Mouse (Mus musculus): ENCODE measurements at regions not wholly inside any gene's neighbourhood (a gene's known extent, or its start where the extent isn't known, plus 50 kb on each side); places are given as distances from the start of the nearest gene placed in this dataset.

- DNase-seq (ENCODE audit: low spot score) (no peak), ATAC-seq (replicated peaks; ENCODE audit: low FRiP score) (no peak)
- Histone ChIP-seq H3K27ac (ENCODE audit: low read depth, low read length) (no peak overlapping the region), H3K4me2 (no peak overlapping the region), H3K9me3 (ENCODE audit: control insufficient read depth, low read length) (no peaks in the 10 kb centered on the region), H3K9ac (ENCODE audit: low read depth, low read length) (no peak overlapping the region), H3K4me1 (replicated peaks; ENCODE audit: control insufficient read depth, insufficient read depth, low read length) (no peaks in the 10 kb centered on the region), H3K27me3 (replicated peaks; ENCODE audit: control insufficient read depth, insufficient read depth, low read length) (no peaks in the 10 kb centered on the region), H3K4me3 (ENCODE audit: low read depth, low read length) (no peak overlapping the region), H3K36me3 (ENCODE audit: control insufficient read depth, insufficient read depth, low read length) (no peaks in the 10 kb centered on the region)
- WGBS, result 41% methylated on average over 3 of the region's 3 CpGs
Measured at GRCm38 (mm10) chr2:148123780-148124179, 77.0 kb upstream of the Foxa2 start.

DNA sequence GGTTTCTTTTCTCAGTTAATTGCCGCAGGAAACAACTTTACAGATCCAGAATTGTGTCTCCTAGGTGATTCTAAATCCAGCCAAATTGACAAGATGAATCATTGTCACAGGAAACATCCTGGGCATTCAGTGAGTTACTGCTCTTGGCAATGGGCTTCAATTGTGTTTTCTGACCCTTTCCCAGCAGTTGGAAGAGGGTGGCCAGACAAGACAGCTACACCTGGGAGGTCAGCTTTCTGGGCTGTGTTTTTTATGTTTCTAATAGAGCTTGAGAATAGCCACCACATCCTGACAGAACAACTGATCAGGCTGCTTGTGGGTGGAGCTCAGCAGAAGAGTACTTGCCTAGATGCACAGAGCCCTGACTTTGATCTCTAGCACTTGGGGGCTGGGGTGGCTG is 87.0 kb upstream of the Foxa2 start:
- no peak for DNase-seq (ENCODE audit: low spot score)
- no peaks in the 10 kb centered on the region for H3K27me3 ChIP-seq (replicated peaks; ENCODE audit: control insufficient read depth, insufficient read depth, low read length)
- no peak for ATAC-seq (replicated peaks; ENCODE audit: low FRiP score)

GRCm38 (mm10) chr2:148141936-148142335 is 95.2 kb upstream of the Foxa2 start:
- Histone ChIP-seq H3K9me3 (ENCODE audit: control insufficient read depth, low read length) (no peaks in the 10 kb centered on the region), H3K4me2 (no peak overlapping the region), H3K27me3 (replicated peaks; ENCODE audit: control insufficient read depth, insufficient read depth, low read length) (no peaks in the 10 kb centered on the region), H3K9ac (ENCODE audit: low read depth, low read length) (no peak overlapping the region), H3K27ac (ENCODE audit: low read depth, low read length) (no peak overlapping the region), H3K36me3 (ENCODE audit: control insufficient read depth, insufficient read depth, low read length) (no peaks in the 10 kb centered on the region), H3K4me1 (replicated peaks; ENCODE audit: control insufficient read depth, insufficient read depth, low read length) (no peaks in the 10 kb centered on the region), H3K4me3 (ENCODE audit: low read depth, low read length) (no peak overlapping the region)
- ATAC-seq (replicated peaks; ENCODE audit: low FRiP score) (0 out of 2 replicates have a peak, but pooled peaks have one; percentile 34), DNase-seq (ENCODE audit: low spot score) (no peak)
- WGBS, result 49% methylated on average over 4 of the region's 4 CpGs

More for the DNA sequence above, 87.0 kb upstream of the Foxa2 start:
- Histone ChIP-seq H3K4me2 (no peak overlapping the region), H3K9ac (ENCODE audit: low read depth, low read length) (no peak overlapping the region), H3K36me3 (ENCODE audit: control insufficient read depth, insufficient read depth, low read length) (no peaks in the 10 kb centered on the region), H3K4me1 (replicated peaks; ENCODE audit: control insufficient read depth, insufficient read depth, low read length) (no peaks in the 10 kb centered on the region), H3K9me3 (ENCODE audit: control insufficient read depth, low read length) (no peaks in the 10 kb centered on the region), H3K4me3 (ENCODE audit: low read depth, low read length) (no peak overlapping the region), H3K27ac (ENCODE audit: low read depth, low read length) (no peak overlapping the region)
- 95% methylated on average over 1 of the region's 1 CpGs for WGBS

DNA sequence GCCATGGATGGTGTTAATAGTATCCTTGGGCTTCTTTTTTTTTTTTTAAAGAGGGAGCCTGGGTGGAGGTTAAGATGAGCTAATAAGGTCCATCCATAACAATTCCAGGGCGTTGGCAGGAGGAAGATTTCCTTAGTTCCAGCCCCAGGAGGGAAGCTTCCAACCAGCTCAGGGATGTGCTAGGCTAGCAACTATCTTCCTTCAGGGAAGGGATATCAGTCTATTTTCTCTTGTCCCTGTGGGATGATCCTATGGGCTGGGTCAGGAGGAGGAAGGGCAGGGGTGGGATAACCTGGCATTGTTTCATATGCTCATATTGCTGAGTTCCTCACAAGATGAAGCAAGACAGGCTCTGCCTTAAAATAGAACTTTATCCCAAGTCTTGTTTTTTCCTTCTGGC is 98.0 kb upstream of the Foxa2 start:
- WGBS, result 36% methylated on average over 1 of the region's 1 CpGs
- no peak for ATAC-seq (replicated peaks; ENCODE audit: low FRiP score)
- H3K4me1 ChIP-seq (replicated peaks; ENCODE audit: control insufficient read depth, insufficient read depth, low read length), result no peaks in the 10 kb centered on the region
- no peaks in the 10 kb centered on the region for H3K36me3 ChIP-seq (ENCODE audit: control insufficient read depth, insufficient read depth, low read length)
- no peak overlapping the region for H3K4me3 ChIP-seq (ENCODE audit: low read depth, low read length)
- no peak for DNase-seq (ENCODE audit: low spot score)
- no peak overlapping the region for H3K9ac ChIP-seq (ENCODE audit: low read depth, low read length)
- H3K4me2 ChIP-seq, result no peak overlapping the region
- H3K9me3 ChIP-seq (ENCODE audit: control insufficient read depth, low read length), result no peaks in the 10 kb centered on the region
- H3K27me3 ChIP-seq (replicated peaks; ENCODE audit: control insufficient read depth, insufficient read depth, low read length), result no peaks in the 10 kb centered on the region
- no peak overlapping the region for H3K27ac ChIP-seq (ENCODE audit: low read depth, low read length)

GRCm38 (mm10) chr2:148148272-148148671 is 101.5 kb upstream of the Foxa2 start:
- H3K27me3 ChIP-seq (replicated peaks; ENCODE audit: control insufficient read depth, insufficient read depth, low read length), result no peaks in the 10 kb centered on the region
- no peaks in the 10 kb centered on the region for H3K9me3 ChIP-seq (ENCODE audit: control insufficient read depth, low read length)
- no peaks in the 10 kb centered on the region for H3K4me1 ChIP-seq (replicated peaks; ENCODE audit: control insufficient read depth, insufficient read depth, low read length)
- no peaks in the 10 kb centered on the region for H3K36me3 ChIP-seq (ENCODE audit: control insufficient read depth, insufficient read depth, low read length)
- H3K9ac ChIP-seq (ENCODE audit: low read depth, low read length), result no peak overlapping the region
- no peak overlapping the region for H3K4me2 ChIP-seq
- no peak for ATAC-seq (replicated peaks; ENCODE audit: low FRiP score)
- H3K4me3 ChIP-seq (ENCODE audit: low read depth, low read length), result no peak overlapping the region
- DNase-seq (ENCODE audit: low spot score), result no peak
- no peak overlapping the region for H3K27ac ChIP-seq (ENCODE audit: low read depth, low read length)

DNA sequence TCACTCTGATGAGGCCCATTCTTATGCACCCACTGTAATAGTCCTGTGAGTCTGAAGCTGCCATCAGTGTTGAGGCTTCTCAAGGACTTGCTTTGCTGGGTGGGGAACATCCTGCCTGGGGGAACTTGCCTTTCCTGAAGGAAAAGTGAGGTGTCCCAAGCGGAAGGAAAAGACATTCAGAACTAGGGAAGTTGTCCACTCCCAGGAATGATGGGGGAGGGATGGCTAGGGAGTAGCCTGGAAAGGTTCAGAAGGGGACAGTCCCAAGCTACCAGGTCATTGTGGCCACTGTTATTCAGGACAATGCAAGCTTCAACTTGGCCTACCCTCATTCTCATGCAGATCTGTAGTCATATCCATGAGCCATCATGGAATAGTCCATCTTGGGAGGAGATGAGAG is 102.7 kb upstream of the Foxa2 start:
- no peaks in the 10 kb centered on the region for H3K9me3 ChIP-seq (ENCODE audit: control insufficient read depth, low read length)
- no peak overlapping the region for H3K4me2 ChIP-seq
- H3K4me3 ChIP-seq (ENCODE audit: low read depth, low read length), result no peak overlapping the region
- no peaks in the 10 kb centered on the region for H3K36me3 ChIP-seq (ENCODE audit: control insufficient read depth, insufficient read depth, low read length)
- DNase-seq (ENCODE audit: low spot score) (no peak), ATAC-seq (replicated peaks; ENCODE audit: low FRiP score) (no peak)
- H3K9ac ChIP-seq (ENCODE audit: low read depth, low read length), result no peak overlapping the region
- no peaks in the 10 kb centered on the region for H3K4me1 ChIP-seq (replicated peaks; ENCODE audit: control insufficient read depth, insufficient read depth, low read length)
- H3K27ac ChIP-seq (ENCODE audit: low read depth, low read length), result no peak overlapping the region
- no peaks in the 10 kb centered on the region for H3K27me3 ChIP-seq (replicated peaks; ENCODE audit: control insufficient read depth, insufficient read depth, low read length)
- 83% methylated on average over 1 of the region's 1 CpGs for WGBS

- DNase-seq (ENCODE audit: low spot score) (no peak), ATAC-seq (replicated peaks; ENCODE audit: low FRiP score) (no peak)
- H3K9me3 ChIP-seq (ENCODE audit: control insufficient read depth, low read length), result no peaks in the 10 kb centered on the region
- H3K4me2 ChIP-seq, result no peak overlapping the region
- no peak overlapping the region for H3K4me3 ChIP-seq (ENCODE audit: low read depth, low read length)
- WGBS, result 83% methylated on average over 6 of the region's 6 CpGs
- H3K9ac ChIP-seq (ENCODE audit: low read depth, low read length), result no peak overlapping the region
- no peak overlapping the region for H3K27ac ChIP-seq (ENCODE audit: low read depth, low read length)
- no peaks in the 10 kb centered on the region for H3K36me3 ChIP-seq (ENCODE audit: control insufficient read depth, insufficient read depth, low read length)
- H3K4me1 ChIP-seq (replicated peaks; ENCODE audit: control insufficient read depth, insufficient read depth, low read length), result no peaks in the 10 kb centered on the region
- H3K27me3 ChIP-seq (replicated peaks; ENCODE audit: control insufficient read depth, insufficient read depth, low read length), result no peaks in the 10 kb centered on the region
Measured at GRCm38 (mm10) chr2:148153513-148154271, 106.9 kb upstream of the Foxa2 start.

DNA sequence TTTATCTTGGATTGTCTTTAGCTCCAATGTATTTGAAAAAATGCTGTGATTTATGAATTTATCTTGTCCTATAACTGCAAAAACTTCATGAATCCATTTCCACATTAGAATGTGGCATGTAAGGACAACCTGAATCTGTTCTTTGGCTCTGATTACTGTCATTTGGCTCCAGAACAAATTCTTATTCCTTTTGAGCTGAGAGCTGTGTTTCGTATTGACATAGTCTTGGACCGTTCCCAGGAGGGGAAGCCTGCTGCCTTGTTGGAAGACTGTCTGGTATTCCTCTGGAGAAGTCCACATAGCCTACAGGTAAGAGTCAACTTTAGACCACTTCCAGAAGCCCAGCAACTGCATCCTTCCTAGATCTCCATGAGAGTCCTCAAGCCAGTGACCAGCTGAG is 109.4 kb upstream of the Foxa2 start:
- no peak overlapping the region for H3K4me3 ChIP-seq (ENCODE audit: low read depth, low read length)
- no peak overlapping the region for H3K27ac ChIP-seq (ENCODE audit: low read depth, low read length)
- H3K9ac ChIP-seq (ENCODE audit: low read depth, low read length), result no peak overlapping the region
- H3K4me2 ChIP-seq, result no peak overlapping the region
- ATAC-seq (replicated peaks; ENCODE audit: low FRiP score) (no peak), DNase-seq (ENCODE audit: low spot score) (no peak)
- H3K4me1 ChIP-seq (replicated peaks; ENCODE audit: control insufficient read depth, insufficient read depth, low read length), result no peaks in the 10 kb centered on the region
- no peaks in the 10 kb centered on the region for H3K27me3 ChIP-seq (replicated peaks; ENCODE audit: control insufficient read depth, insufficient read depth, low read length)
- 88% methylated on average over 2 of the region's 2 CpGs for WGBS
- no peaks in the 10 kb centered on the region for H3K36me3 ChIP-seq (ENCODE audit: control insufficient read depth, insufficient read depth, low read length)
- H3K9me3 ChIP-seq (ENCODE audit: control insufficient read depth, low read length), result no peaks in the 10 kb centered on the region

DNA sequence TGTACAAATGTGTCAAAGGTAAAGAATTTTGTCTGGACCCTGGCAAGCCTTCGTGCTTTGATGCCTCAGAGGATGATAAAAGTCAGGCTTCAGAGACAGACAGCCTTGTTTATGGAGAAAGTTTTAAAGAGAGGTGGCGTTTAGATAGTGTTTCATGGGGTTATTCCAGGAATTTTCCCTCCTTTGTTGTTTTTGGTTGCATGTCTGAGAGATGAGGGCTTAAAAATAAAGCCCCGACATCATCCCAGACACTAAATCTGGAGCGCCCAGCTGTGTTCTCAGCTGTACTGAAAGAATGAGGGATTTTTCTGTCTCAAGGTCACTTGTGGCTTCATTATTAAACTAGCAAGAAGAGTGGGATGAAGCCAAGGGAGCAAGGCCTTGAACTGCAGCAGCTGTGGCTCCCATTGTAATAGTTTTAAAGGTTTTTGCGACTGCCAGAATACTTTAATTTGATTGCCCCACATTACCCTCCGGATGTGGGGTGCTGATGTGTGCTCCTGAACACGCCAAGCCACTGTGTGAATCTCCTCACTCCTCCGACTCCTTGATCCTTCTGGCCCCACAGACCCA is 112.3 kb upstream of the Foxa2 start:
- 70% methylated on average over 8 of the region's 8 CpGs for WGBS
- Histone ChIP-seq H3K4me3 (ENCODE audit: low read depth, low read length) (no peak overlapping the region), H3K9me3 (ENCODE audit: control insufficient read depth, low read length) (no peaks in the 10 kb centered on the region), H3K4me2 (no peak overlapping the region), H3K4me1 (replicated peaks; ENCODE audit: control insufficient read depth, insufficient read depth, low read length) (no peaks in the 10 kb centered on the region), H3K9ac (ENCODE audit: low read depth, low read length) (no peak overlapping the region), H3K27me3 (replicated peaks; ENCODE audit: control insufficient read depth, insufficient read depth, low read length) (no peaks in the 10 kb centered on the region), H3K27ac (ENCODE audit: low read depth, low read length) (no peak overlapping the region), H3K36me3 (ENCODE audit: control insufficient read depth, insufficient read depth, low read length) (no peaks in the 10 kb centered on the region)
- ATAC-seq (replicated peaks; ENCODE audit: low FRiP score), result no peak
- DNase-seq (ENCODE audit: low spot score), result no peak

Measured in liver, embryonic 11.5 days (tissue).